Mouse (Mus musculus) stomach, embryonic 15.5 days (tissue): ENCODE results near the gene Caml. TPM values are rescaled to one million over a fixed set of nuclear protein-coding genes. Genes with fewer than 3 reads are reported as not detected.
"Not testable (repeated sequence)": the region's sequence is repeated elsewhere in the genome, so short reads cannot be mapped to it uniquely, and the experiment has no call there.

Experiments
- ATAC-seq: fragments of 200-750 bp; cut with Nextera tagmentation; 2 replicates; pipeline ENCODE4 v1.8.0; 2017; ENCODE audit warnings: low read depth, moderate number of reproducible peaks, moderate TSS enrichment; ENCODE audit not compliant: insufficient read depth, low FRiP score
- H3K27ac ChIP-seq: fragments of 300-500 bp; sonication (generic); 2 replicates; pipeline ENCODE4 v1.5.1; 2015; ENCODE audit warnings: mild to moderate bottlenecking, inconsistent platforms
- H3K27me3 ChIP-seq: fragments of 300-500 bp; sonication (generic); replicated peaks from 2 replicates; pipeline ENCODE4 v1.6.1; 2015; ENCODE audit warnings: inconsistent platforms
- H3K36me3 ChIP-seq: fragments of 300-500 bp; sonication (generic); 2 replicates; pipeline ENCODE4 v1.6.1; 2015; ENCODE audit warnings: inconsistent platforms
- H3K4me1 ChIP-seq: fragments of 300-500 bp; sonication (generic); 2 replicates; pipeline ENCODE4 v1.6.1; 2015; ENCODE audit warnings: inconsistent platforms
- H3K4me2 ChIP-seq: fragments of 300-500 bp; sonication (generic); 2 replicates; pipeline ENCODE4 v1.6.1; 2015; ENCODE audit warnings: mild to moderate bottlenecking, inconsistent platforms
- H3K4me3 ChIP-seq: fragments of 300-500 bp; sonication (generic); replicated peaks from 2 replicates; pipeline ENCODE4 v1.5.1; 2015; ENCODE audit warnings: inconsistent platforms
- H3K9ac ChIP-seq: fragments of 300-500 bp; sonication (generic); 2 replicates; pipeline ENCODE4 v1.6.1; 2015; ENCODE audit warnings: inconsistent platforms
- H3K9me3 ChIP-seq: fragments of 300-500 bp; sonication (generic); 2 replicates; pipeline ENCODE4 v1.6.1; 2016; ENCODE audit warnings: inconsistent platforms
- WGBS: fragments of 180-500 bp; shearing (Covaris S2); methylation state at CpG from one replicate; pipeline ENCODE4 v1.1.7; 2015; 5-methylcytosine and 5-hydroxymethylcytosine counted together
- polyA plus RNA-seq: library from polyadenylated mRNA; unstranded; fragments of >200 nt; fragmentation: Nextera tagmentation; extraction: Ambion mirVana; gene quantifications from 2 replicates; pipeline ENCODE4 v1.2.1, GENCODE M21; 2015

Caml gene
- polyA plus RNA-seq, 1 experiment from 2014 or later = 49.2 TPM

- ATAC-seq = peak; percentile 79
- Histone ChIP-seq H3K9me3 (no peaks in the 10 kb centered on the region), H3K4me2 (peak within 1 kb of the TSS; percentile 78), H3K27ac (no peak within 1 kb of the TSS), H3K9ac (peak within 1 kb of the TSS; percentile 89), H3K4me3 (peak within 1 kb of the TSS; percentile 95), H3K4me1 (peaks cover 9% of the 10 kb centered on the region; the same call in 1 of the 2 replicates), H3K36me3 (peaks cover 28% of the 10 kb centered on the region), H3K27me3 (no peaks in the 10 kb centered on the region)
- 5% methylated on average over 30 of the region's 30 CpGs for WGBS
Measured at GRCm38 (mm10) chr13:55634639-55635127, 11.9 kb downstream of the Caml start, which contains the start of gene Ddx46. Gene Ddx46 (plus strand): TSS chr13:55635027.

- Histone ChIP-seq H3K36me3 (peaks cover 32% of the 10 kb centered on the region), H3K9me3 (no peaks in the 10 kb centered on the region), H3K9ac (peak overlapping the region; percentile 89), H3K4me3 (peak overlapping the region; percentile 95), H3K4me1 (peaks cover 9% of the 10 kb centered on the region; the same call in 1 of the 2 replicates), H3K27me3 (no peaks in the 10 kb centered on the region), H3K27ac (no peak overlapping the region), H3K4me2 (peak overlapping the region; percentile 78)
- ATAC-seq = peak; percentile 16; the same call in 1 of the 2 replicates
- WGBS = under 1% methylated on average over 40 of the region's 40 CpGs
Measured at GRCm38 (mm10) chr13:55635146-55635571, 12.4 kb downstream of the Caml start.

GRCm38 (mm10) chr13:55636185-55636983, 13.6 kb downstream of the Caml start:
- no peak for ATAC-seq
- Histone ChIP-seq H3K4me3 (peak overlapping the region; percentile 95; the same call in 1 of the 2 replicates), H3K27me3 (no peaks in the 10 kb centered on the region), H3K9ac (no peak overlapping the region), H3K36me3 (peaks cover 28% of the 10 kb centered on the region), H3K4me2 (peak overlapping the region; percentile 78), H3K27ac (no peak overlapping the region), H3K4me1 (peaks cover 9% of the 10 kb centered on the region; the same call in 1 of the 2 replicates), H3K9me3 (no peaks in the 10 kb centered on the region)
- WGBS = 89% methylated on average over 14 of the region's 14 CpGs

GRCm38 (mm10) chr13:55640480-55640879, 17.7 kb downstream of the Caml start:
- WGBS = 46% methylated on average over 8 of the region's 8 CpGs

DNA sequence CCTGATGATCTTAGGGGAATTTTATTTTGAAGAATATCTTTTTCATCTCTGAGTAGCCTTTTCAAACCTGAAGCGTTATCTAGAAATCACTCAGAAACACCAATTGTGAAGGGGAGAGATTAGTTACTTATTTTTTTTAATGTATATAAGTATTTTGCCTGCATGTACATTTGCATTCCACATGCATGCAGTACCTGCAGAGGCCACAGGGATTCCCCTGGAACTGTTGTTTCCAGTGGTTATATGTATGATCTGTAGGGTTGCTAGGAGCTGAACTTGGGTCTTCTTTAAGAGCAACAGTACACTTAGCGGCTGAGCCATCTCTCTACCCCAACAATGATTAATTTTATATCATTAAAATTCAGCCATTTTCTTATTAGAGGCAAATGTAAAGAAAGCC, 21.7 kb downstream of the Caml start:
- H3K4me1 ChIP-seq = no peaks in the 10 kb centered on the region
- no peaks in the 10 kb centered on the region for H3K27me3 ChIP-seq
- H3K36me3 ChIP-seq = peaks cover 51% of the 10 kb centered on the region
- H3K4me3 ChIP-seq = no peak overlapping the region
- no peak overlapping the region for H3K9ac ChIP-seq
- ATAC-seq = no peak
- no peak overlapping the region for H3K4me2 ChIP-seq
- H3K27ac ChIP-seq = no peak overlapping the region
- no peaks in the 10 kb centered on the region for H3K9me3 ChIP-seq
- WGBS = 91% methylated on average over 2 of the region's 2 CpGs

More at GRCm38 (mm10) chr13:55640480-55640879, 17.7 kb downstream of the Caml start:
- H3K27ac ChIP-seq, ATAC-seq, H3K9me3 ChIP-seq, H3K4me2 ChIP-seq, H3K4me3 ChIP-seq, H3K9ac ChIP-seq, H3K4me1 ChIP-seq, H3K27me3 ChIP-seq: not testable (repeated sequence)
- peaks cover 27% of the 10 kb centered on the region for H3K36me3 ChIP-seq

GRCm38 (mm10) chr13:55650098-55650497, 27.3 kb downstream of the Caml start:
- H3K36me3 ChIP-seq = peaks cover 83% of the 10 kb centered on the region
- H3K27ac ChIP-seq = no peak overlapping the region
- H3K9ac ChIP-seq = no peak overlapping the region
- H3K27me3 ChIP-seq = no peaks in the 10 kb centered on the region
- H3K4me2 ChIP-seq = no peak overlapping the region
- H3K4me3 ChIP-seq = no peak overlapping the region
- H3K4me1 ChIP-seq = no peaks in the 10 kb centered on the region
- H3K9me3 ChIP-seq = no peaks in the 10 kb centered on the region
- ATAC-seq = no peak
- 85% methylated on average over 12 of the region's 12 CpGs for WGBS

- Histone ChIP-seq H3K4me2 (no peak overlapping the region), H3K36me3 (peaks cover 84% of the 10 kb centered on the region)
Measured at GRCm38 (mm10) chr13:55650980-55651379, 28.2 kb downstream of the Caml start.

DNA sequence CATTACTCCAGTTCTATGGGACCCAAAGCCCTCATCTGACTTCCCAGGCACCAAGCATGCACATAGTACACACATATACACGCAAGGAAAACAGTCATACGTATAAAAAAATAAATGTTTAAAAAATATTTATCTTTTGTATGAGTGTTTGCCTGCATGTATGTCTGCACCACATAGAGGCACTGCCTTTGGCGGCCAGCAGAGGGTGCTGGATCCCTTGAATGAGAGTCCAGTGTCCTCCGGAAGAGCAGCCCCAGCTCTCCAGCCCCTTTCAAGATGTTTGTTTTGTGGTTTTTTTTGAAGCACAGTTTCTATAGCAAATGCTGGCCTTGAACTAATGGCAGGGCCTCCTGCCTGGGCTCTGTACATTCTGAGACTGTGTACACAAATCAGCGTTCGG, 45.7 kb downstream of the Caml start:
- no peak overlapping the region for H3K27ac ChIP-seq
- 71% methylated on average over 6 of the region's 6 CpGs for WGBS
- no peaks in the 10 kb centered on the region for H3K4me1 ChIP-seq
- no peaks in the 10 kb centered on the region for H3K9me3 ChIP-seq
- no peak overlapping the region for H3K4me3 ChIP-seq
- no peak overlapping the region for H3K4me2 ChIP-seq
- no peak for ATAC-seq
- no peak overlapping the region for H3K9ac ChIP-seq
- no peaks in the 10 kb centered on the region for H3K27me3 ChIP-seq
- peaks cover 76% of the 10 kb centered on the region for H3K36me3 ChIP-seq

More at GRCm38 (mm10) chr13:55650980-55651379, 28.2 kb downstream of the Caml start:
- Histone ChIP-seq H3K27me3 (no peaks in the 10 kb centered on the region), H3K4me1 (no peaks in the 10 kb centered on the region), H3K27ac (no peak overlapping the region), H3K9ac (no peak overlapping the region), H3K9me3 (no peaks in the 10 kb centered on the region), H3K4me3 (no peak overlapping the region)
- no peak for ATAC-seq
- 87% methylated on average over 6 of the region's 6 CpGs for WGBS

GRCm38 (mm10) chr13:55672711-55673110, 49.9 kb downstream of the Caml start:
- Histone ChIP-seq H3K9ac (no peak overlapping the region), H3K4me2 (no peak overlapping the region), H3K36me3 (peaks cover 72% of the 10 kb centered on the region), H3K4me3 (no peak overlapping the region), H3K4me1 (no peaks in the 10 kb centered on the region), H3K9me3 (no peaks in the 10 kb centered on the region), H3K27me3 (no peaks in the 10 kb centered on the region), H3K27ac (no peak overlapping the region)
- 95% methylated on average over 6 of the region's 6 CpGs for WGBS
- no peak for ATAC-seq

- H3K27ac ChIP-seq = no peak overlapping the region
- H3K4me2 ChIP-seq = no peak overlapping the region
- no peak overlapping the region for H3K9ac ChIP-seq
- no peaks in the 10 kb centered on the region for H3K4me1 ChIP-seq
- H3K4me3 ChIP-seq = no peak overlapping the region
- H3K9me3 ChIP-seq = no peaks in the 10 kb centered on the region
- 73% methylated on average over 8 of the region's 8 CpGs for WGBS
- no peaks in the 10 kb centered on the region for H3K27me3 ChIP-seq
- H3K36me3 ChIP-seq = peaks cover 47% of the 10 kb centered on the region
- ATAC-seq = no peak
Measured at GRCm38 (mm10) chr13:55677364-55677763, 54.6 kb downstream of the Caml start.
